Mouse (Mus musculus): Measurements from ENCODE around the gene Ski. TPM values are rescaled to one million over a fixed set of nuclear protein-coding genes. Genes with fewer than 3 reads are reported as not detected.

Gene Ski
- total RNA-seq, 2 experiments from 2014 or later, result 8.6 to 19.4 TPM

- no peak for ATAC-seq (replicated peaks; ENCODE audit: poor library complexity, severe bottlenecking)
Observed at GRCm38 (mm10) chr4:155154986-155155385, 67.4 kb downstream of the Ski start.

- ATAC-seq (replicated peaks; ENCODE audit: poor library complexity, severe bottlenecking), result no peak
Observed at GRCm38 (mm10) chr4:155153389-155154072, 68.9 kb downstream of the Ski start.

- ATAC-seq (replicated peaks; ENCODE audit: poor library complexity, severe bottlenecking), result no peak
Observed at GRCm38 (mm10) chr4:155152476-155152875, 69.9 kb downstream of the Ski start.

GRCm38 (mm10) chr4:155151845-155152244 is 70.5 kb downstream of the Ski start:
- peak; percentile 58 for ATAC-seq (replicated peaks; ENCODE audit: poor library complexity, severe bottlenecking)

- ATAC-seq (replicated peaks; ENCODE audit: poor library complexity, severe bottlenecking), result peak; percentile 59
Observed at GRCm38 (mm10) chr4:155151221-155151788, 71.1 kb downstream of the Ski start.

- peak; percentile 59 for ATAC-seq (replicated peaks; ENCODE audit: poor library complexity, severe bottlenecking)
Observed at GRCm38 (mm10) chr4:155150276-155151113, 71.9 kb downstream of the Ski start.

- no peak for ATAC-seq (replicated peaks; ENCODE audit: poor library complexity, severe bottlenecking)
Observed at GRCm38 (mm10) chr4:155149941-155150275, 72.5 kb downstream of the Ski start.

GRCm38 (mm10) chr4:155148910-155149698 is 73.3 kb downstream of the Ski start:
- ATAC-seq (replicated peaks; ENCODE audit: poor library complexity, severe bottlenecking), result no peak

- ATAC-seq (replicated peaks; ENCODE audit: poor library complexity, severe bottlenecking), result no peak
Observed at GRCm38 (mm10) chr4:155148453-155148852, 73.9 kb downstream of the Ski start.

GRCm38 (mm10) chr4:155146107-155146823 is 76.1 kb downstream of the Ski start:
- ATAC-seq (replicated peaks; ENCODE audit: poor library complexity, severe bottlenecking), result no peak

- ATAC-seq (replicated peaks; ENCODE audit: poor library complexity, severe bottlenecking), result no peak
Observed at GRCm38 (mm10) chr4:155144548-155145180, 77.7 kb downstream of the Ski start.

GRCm38 (mm10) chr4:155143871-155144502 is 78.4 kb downstream of the Ski start:
- ATAC-seq (replicated peaks; ENCODE audit: poor library complexity, severe bottlenecking), result peak; percentile 81

GRCm38 (mm10) chr4:155143411-155143810 is 79.0 kb downstream of the Ski start:
- ATAC-seq (replicated peaks; ENCODE audit: poor library complexity, severe bottlenecking), result no peak

GRCm38 (mm10) chr4:155142836-155143235 is 79.6 kb downstream of the Ski start:
- ATAC-seq (replicated peaks; ENCODE audit: poor library complexity, severe bottlenecking), result no peak

GRCm38 (mm10) chr4:155140795-155141265 is 81.6 kb downstream of the Ski start:
- no peak for ATAC-seq (replicated peaks; ENCODE audit: poor library complexity, severe bottlenecking)

GRCm38 (mm10) chr4:155140150-155140549 is 82.2 kb downstream of the Ski start:
- no peak for ATAC-seq (replicated peaks; ENCODE audit: poor library complexity, severe bottlenecking)

GRCm38 (mm10) chr4:155139281-155140045 is 82.9 kb downstream of the Ski start:
- no peak for ATAC-seq (replicated peaks; ENCODE audit: poor library complexity, severe bottlenecking)

- no peak for ATAC-seq (replicated peaks; ENCODE audit: poor library complexity, severe bottlenecking)
Observed at GRCm38 (mm10) chr4:155138451-155138850, 83.9 kb downstream of the Ski start.

Data from granulocyte monocyte progenitor cell, adult 5-6 weeks (primary cell).